Mouse (Mus musculus) thymus, postnatal 10 days (tissue): ENCODE data around the gene Scnn1b.

Experiments
- DNase-seq, 2 experiments: peaks; one replicate each; pipeline ENCODE4 v3.0.0; 2021; ENCODE audit warnings: low spot score in 2 of 2

Gene Scnn1b

GRCm38 (mm10) chr7:121963883-121964398 is 99.1 kb downstream of the Scnn1b start:
- DNase-seq: peak in 1 of 2 experiments; percentile 53

DNA sequence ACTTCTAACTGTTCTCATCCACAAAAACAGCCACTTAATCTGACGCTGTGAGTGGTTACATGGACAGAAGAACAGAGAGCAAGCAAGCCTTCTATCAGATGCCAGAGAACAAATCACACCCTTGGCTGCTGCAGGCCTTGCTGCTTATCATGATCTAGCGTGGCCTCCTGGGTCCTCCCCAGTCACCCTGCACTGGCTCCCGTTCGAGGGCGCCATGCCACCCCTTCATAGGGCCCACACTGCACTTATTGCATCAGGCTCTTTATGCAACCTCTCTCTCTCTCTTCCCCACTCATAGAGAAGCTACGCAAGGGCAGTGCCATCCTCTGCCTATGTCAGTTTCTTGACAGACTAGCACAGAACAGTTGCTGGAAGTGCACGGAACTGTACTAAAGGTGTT is 101.3 kb downstream of the Scnn1b start:
- DNase-seq: no peak
